Mouse (Mus musculus): ENCODE results near the gene Elf1.

DNA sequence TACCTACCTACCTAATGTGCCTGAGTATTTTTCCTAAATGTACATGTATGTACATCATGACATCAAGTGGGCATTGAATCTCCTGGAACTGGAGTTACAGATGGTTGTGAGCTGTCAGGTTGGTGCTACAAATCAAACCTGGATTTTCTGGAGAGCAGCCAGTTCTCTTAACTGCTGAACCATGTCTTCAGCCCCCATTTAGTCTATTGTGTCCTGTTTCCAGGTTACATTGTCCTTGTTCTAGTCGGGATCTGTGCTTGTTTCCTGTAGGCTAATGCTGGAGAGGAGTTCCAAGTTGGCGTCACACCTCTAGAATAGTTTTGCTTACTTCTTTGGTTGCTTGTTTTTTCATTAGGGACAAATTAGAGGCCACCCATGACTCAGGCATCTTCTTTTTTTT is 124.9 kb downstream of the Elf1 start:
- TF ChIP-seq GATA1 (IDR thresholded peaks at IDR 0.05; ENCODE audit: borderline replicate concordance, low read length) (no peak), POLR2AphosphoS5 (IDR thresholded peaks at IDR 0.05; ENCODE audit: insufficient replicate concordance, low read depth, low read length) (no peak), TAL1 (conservative IDR thresholded peaks at IDR 0.05; ENCODE audit: low read depth, low read length) (no peak)
